Mouse (Mus musculus): ENCODE results near the gene Mpped2.

Mpped2 gene

DNA sequence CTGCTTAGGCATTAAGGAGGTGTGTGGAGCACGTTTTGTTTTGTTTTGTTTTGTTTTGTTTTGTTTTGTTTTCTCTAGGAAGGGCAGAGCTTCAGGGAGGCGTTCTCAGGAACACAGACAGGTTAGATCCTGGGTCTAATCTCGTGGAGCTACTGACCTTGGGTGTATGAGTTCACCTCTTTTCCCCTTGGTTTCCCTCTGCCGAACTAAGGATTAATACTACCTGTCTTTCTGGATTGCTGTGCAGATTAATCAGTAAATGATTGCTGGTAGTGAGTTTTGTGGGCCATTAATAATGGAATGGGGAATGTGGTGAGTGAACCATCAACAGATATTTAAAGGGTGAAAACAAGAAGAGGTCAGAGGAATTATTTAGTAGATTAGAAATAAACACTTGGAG, 53.8 kb downstream of the Mpped2 start:
- DNase-seq = peak; percentile 55

- peak; percentile 14 for DNase-seq
These were observed 54.3 kb downstream of the Mpped2 start for GRCm38 (mm10) chr2:106747342-106747741.

GRCm38 (mm10) chr2:106750878-106751277, 57.8 kb downstream of the Mpped2 start:
- DNase-seq = no peak

DNA sequence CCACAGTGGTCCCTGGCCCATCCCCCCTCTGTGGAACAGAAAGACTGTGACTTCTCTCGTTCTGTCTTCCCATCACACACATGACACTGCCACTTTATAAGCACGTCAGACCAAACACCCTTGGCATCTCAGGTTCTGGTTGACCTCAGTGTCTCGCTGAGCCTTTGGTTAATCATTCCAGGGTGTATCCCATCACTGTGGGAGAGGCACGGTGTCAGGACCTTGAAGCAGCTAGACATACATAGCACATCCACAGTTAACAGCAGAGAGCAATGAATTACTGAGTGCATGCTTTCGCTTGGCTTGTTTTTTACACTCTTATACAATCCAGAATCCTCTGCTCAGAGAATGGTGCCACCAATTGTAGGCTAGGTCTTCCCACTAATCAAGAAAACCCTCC, 60.6 kb downstream of the Mpped2 start:
- no peak for DNase-seq

GRCm38 (mm10) chr2:106754696-106755095, 61.6 kb downstream of the Mpped2 start:
- DNase-seq = no peak

- DNase-seq = no peak
These were observed 63.5 kb downstream of the Mpped2 start for GRCm38 (mm10) chr2:106756354-106757103.

GRCm38 (mm10) chr2:106762920-106763319, 69.9 kb downstream of the Mpped2 start:
- no peak for DNase-seq

GRCm38 (mm10) chr2:106769236-106769635, 76.2 kb downstream of the Mpped2 start:
- DNase-seq = no peak

- no peak for DNase-seq
These were observed 79.6 kb downstream of the Mpped2 start for GRCm38 (mm10) chr2:106772643-106773042.

DNA sequence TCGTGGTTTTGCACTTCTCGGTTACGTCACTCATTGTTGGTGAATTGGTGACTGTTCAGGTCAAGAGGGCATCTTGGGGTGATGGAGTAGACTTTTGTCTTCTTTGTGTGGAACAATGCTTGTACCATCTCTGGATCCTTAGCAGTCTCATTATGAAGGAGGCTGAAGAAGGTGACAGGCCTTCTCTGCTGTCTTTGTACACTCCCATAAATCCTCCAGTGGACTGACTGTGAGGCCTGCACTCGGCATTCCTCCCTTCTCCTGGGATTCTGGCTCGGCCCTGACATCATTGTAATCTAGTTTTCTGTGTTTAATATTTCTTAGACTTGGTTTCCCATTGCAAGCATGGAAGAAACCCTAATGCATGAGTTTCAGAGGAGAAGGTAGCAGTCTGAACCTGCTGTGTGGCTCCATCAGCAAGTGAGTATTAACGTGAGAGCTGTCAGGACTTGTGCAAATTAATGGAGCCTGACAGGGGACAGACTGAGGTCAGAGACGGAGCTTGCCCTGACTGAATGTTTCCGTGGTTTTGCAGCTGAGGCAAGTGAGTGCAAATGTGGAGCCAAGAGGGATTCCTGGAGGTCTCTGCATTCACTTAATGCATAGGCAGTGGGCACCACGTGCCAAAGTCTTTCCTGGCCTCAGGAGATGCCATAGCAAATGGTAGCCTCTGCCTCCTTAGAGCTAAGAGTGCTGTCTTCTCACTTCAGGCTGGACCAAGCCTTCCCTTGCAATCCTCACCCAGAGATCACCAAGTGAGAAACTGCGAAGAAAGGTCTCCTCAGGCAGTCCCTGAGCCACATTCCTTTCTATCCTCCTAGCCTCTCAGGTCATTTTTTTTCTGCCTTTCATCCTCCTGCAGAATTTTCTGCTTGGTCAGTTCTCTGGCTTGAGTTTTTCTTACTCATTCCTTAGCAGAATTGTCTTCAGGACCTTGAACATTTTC, 81.5 kb downstream of the Mpped2 start:
- DNase-seq = peak; percentile 18

GRCm38 (mm10) chr2:106775994-106776393, 82.9 kb downstream of the Mpped2 start:
- DNase-seq = no peak

DNA sequence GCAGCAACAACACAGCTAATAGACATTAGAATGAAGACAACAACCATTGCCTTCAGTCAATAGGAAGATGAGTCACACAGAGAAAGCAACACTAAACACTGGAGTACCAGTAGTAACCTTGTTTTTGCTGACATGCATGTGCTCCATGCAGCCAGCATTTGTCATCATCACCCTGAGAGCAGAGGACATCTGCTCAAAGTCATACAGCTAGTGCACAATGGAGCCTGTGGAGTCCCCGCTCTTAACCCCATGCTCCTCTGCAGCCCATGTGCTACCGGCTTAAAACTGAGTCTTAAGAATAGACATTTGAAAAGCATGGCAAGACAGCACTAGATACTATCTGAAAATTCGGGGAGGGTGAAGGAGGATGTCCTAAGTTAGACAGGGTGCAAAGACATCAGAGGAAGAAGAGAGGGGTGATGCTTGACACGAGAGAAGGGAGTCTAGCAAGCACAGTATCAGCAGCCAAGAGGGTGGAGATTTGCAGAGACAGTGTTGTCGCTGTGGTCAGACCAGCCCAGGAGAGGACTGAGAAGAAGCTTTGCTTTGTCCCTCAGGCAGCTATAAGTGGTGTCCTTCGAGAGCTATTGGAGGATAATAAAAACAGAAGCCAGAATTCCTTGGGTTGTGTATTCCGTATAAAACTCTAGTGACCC, 85.9 kb downstream of the Mpped2 start:
- DNase-seq = no peak

DNA sequence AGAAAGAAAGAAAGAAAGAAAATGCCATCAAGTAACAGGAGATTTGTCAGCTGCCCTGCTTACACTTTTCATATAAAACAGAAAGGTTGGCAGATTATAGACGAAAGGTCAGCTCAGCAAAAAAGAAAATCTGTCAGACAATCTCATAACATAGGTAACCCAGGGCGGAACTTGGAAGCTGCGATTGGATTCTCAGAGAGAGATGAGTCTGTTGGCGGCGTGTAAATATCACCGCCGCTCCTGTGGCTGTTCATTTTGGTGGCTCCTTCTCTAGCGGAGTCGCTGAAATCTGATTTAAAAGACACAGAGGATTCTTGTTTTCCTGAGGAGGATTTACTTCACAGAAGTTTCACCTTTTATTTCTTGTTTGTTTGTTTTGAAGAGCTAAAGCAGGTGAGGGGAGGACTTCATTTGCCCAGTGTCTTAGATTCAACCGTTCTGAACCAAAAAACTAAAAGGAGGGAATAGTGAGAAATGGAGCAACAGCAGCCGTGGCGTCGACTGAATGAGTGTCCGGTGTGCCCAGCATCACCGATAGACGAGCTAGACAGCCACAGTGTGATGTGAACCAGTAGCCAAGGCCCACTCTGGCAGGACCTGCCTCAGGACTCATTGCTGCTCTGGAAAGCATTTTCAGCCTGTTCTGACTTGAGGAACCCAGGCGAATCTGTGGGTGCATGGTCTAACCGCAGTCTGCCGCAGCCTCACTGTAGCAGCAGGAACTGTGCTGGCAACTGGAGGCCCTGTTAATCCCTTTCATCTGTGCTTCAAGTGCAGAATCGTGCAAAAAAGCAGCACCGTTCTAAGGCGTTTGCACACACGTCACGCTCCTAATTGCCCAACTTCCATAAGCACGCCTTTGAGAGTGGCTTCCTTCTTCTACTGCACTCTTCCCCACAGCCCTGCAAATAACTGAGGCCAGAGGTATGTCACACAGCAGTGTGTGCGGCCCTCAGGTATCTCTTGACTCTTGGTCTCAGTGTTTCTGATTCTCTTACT, 88.4 kb downstream of the Mpped2 start:
- DNase-seq = no peak

- no peak for DNase-seq
These were observed 90.2 kb downstream of the Mpped2 start for GRCm38 (mm10) chr2:106783311-106783710.

GRCm38 (mm10) chr2:106788055-106788454, 95.0 kb downstream of the Mpped2 start:
- DNase-seq = no peak

GRCm38 (mm10) chr2:106788573-106788972, 95.5 kb downstream of the Mpped2 start:
- no peak for DNase-seq

GRCm38 (mm10) chr2:106789694-106790328, 96.7 kb downstream of the Mpped2 start:
- DNase-seq = no peak

DNA sequence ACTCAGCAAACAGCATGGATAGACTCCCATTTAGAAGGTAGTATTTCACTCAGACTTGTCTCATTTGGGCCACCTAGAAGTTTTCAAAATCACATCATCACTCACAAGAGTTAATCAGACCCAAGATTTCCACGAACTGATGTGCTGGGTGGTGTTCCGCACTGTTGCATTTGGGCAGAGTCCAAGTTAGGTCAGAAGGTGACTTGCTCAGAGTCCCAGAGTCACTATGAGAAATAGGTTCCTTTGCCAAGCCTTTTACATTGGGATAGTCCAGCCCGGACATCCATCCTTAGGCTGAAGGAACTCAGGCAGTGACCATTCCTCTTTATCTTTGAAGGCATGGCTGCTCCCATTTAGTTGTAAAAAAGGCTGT, 97.2 kb downstream of the Mpped2 start:
- DNase-seq = peak; percentile 80

DNA sequence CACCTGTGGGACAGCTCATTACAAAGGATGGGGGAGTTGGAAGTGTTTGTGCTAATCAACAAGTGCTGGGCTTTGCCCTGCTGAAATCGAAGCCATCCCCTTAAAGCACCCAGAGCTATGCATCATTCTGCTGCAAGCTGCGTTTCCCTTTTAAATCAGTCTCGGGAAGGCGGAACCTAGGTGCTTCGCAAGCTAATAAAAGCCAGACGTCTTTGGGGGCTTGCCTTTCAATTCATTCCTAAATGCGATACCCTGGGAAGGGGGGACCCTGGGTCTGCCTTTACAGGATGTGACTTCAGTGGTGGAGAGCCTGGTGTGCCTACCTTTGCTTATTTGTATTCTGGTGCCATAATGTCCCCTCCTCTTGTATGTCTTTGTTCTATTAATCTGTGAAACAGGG, 103.2 kb downstream of the Mpped2 start:
- DNase-seq = no peak

GRCm38 (mm10) chr2:106797855-106798254, 104.8 kb downstream of the Mpped2 start:
- no peak for DNase-seq

DNA sequence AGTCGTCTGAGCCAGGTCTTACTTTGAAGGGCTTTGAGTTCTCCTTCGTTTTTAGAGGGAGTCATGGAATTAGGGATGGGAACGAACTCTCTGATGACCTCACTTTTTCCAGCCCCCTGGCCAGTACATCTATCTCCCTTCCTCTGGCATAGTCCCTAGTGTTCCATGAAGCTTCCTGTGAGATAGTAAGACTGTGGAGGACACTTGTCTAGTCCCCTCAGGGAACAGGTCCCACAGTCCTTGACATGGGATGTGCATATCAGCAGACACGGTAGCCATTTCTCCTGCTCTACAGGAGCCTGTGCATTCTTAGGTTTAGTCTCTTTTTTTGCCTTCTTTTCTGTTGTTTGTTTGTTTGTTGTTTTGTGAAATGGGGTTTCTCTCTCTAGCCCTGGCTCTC, 105.8 kb downstream of the Mpped2 start:
- no peak for DNase-seq

- DNase-seq = no peak
These were observed 122.8 kb downstream of the Mpped2 start for GRCm38 (mm10) chr2:106815898-106816297.
